Comparison of ENCODE assay signal across 8 mouse cellular contexts in genomic region chr2:154390180-154390964, GRCm38 (mm10). TPM values are rescaled to one million over a fixed set of nuclear protein-coding genes. Genes with fewer than 3 reads are reported as not detected.
DNase-seq lines count a peak whose midpoint lies in the region; ATAC-seq and TF ChIP-seq lines count a peak whose summit lies in the region.

No protein-coding gene starts in this region.

- H3K27ac ChIP-seq in neural tube, embryonic 15.5 days (replicated peaks) = peak overlapping the region; percentile 30; the same call in 1 of the 2 replicates
- peak overlapping the region; percentile 73; the same call in 1 of the 2 replicates for H3K27ac ChIP-seq in embryonic facial prominence, embryonic 15.5 days (replicated peaks)
- H3K27ac ChIP-seq in liver, embryonic 12.5 days = peak overlapping the region; percentile 25; the same call in 1 of the 2 replicates
- peak overlapping the region; percentile 92 for H3K27ac ChIP-seq in small intestine, adult 2 months (ENCODE audit: insufficient read depth, low read depth, low read length)

- WGBS in neural tube, embryonic 15.5 days = 77% methylated on average over 11 of the region's 11 CpGs
- 78% methylated on average over 11 of the region's 11 CpGs for WGBS in embryonic facial prominence, embryonic 15.5 days
- WGBS in liver, embryonic 12.5 days (ENCODE audit: insufficient replicate concordance) = 64% methylated on average over 11 of the region's 11 CpGs
- WGBS in small intestine, adult 2 months = 38% methylated on average over 11 of the region's 11 CpGs

- TF ChIP-seq POLR2A in small intestine, adult 2 months (IDR thresholded peaks at IDR 0.05; ENCODE audit: low read depth, low read length) = peak; percentile 56; the same call in 1 of the 2 replicates

- no peaks in the 10 kb centered on the region for H3K36me3 ChIP-seq in neural tube, embryonic 15.5 days
- H3K36me3 ChIP-seq in embryonic facial prominence, embryonic 15.5 days = no peaks in the 10 kb centered on the region
- no peaks in the 10 kb centered on the region for H3K36me3 ChIP-seq in liver, embryonic 12.5 days
- H3K36me3 ChIP-seq in small intestine, adult 2 months (ENCODE audit: control insufficient read depth, insufficient read depth, low read length) = no peaks in the 10 kb centered on the region

- H3K4me2 ChIP-seq in neural tube, embryonic 15.5 days = no peak overlapping the region
- H3K4me2 ChIP-seq in embryonic facial prominence, embryonic 15.5 days (replicated peaks) = no peak overlapping the region
- H3K4me2 ChIP-seq in liver, embryonic 12.5 days = no peak overlapping the region

- no peak overlapping the region for H3K4me3 ChIP-seq in neural tube, embryonic 15.5 days (replicated peaks)
- no peak overlapping the region for H3K4me3 ChIP-seq in embryonic facial prominence, embryonic 15.5 days (replicated peaks)
- H3K4me3 ChIP-seq in liver, embryonic 12.5 days = no peak overlapping the region
- H3K4me3 ChIP-seq in small intestine, adult 2 months (ENCODE audit: low read depth, low read length) = no peak overlapping the region

- intact Hi-C loops in heart, postnatal 25 days (cut with DNase I) = no loop called here

- no peaks in the 10 kb centered on the region for H3K27me3 ChIP-seq in neural tube, embryonic 15.5 days (replicated peaks)
- H3K27me3 ChIP-seq in embryonic facial prominence, embryonic 15.5 days = no peaks in the 10 kb centered on the region
- no peaks in the 10 kb centered on the region for H3K27me3 ChIP-seq in liver, embryonic 12.5 days (replicated peaks)
- no peaks in the 10 kb centered on the region for H3K27me3 ChIP-seq in small intestine, adult 2 months (ENCODE audit: control insufficient read depth, insufficient read depth, low read length)

- no peak overlapping the region for H3K9ac ChIP-seq in neural tube, embryonic 15.5 days (replicated peaks)
- H3K9ac ChIP-seq in embryonic facial prominence, embryonic 15.5 days = no peak overlapping the region
- H3K9ac ChIP-seq in liver, embryonic 12.5 days = no peak overlapping the region

- H3K9me3 ChIP-seq in neural tube, embryonic 15.5 days (replicated peaks) = no peaks in the 10 kb centered on the region
- H3K9me3 ChIP-seq in embryonic facial prominence, embryonic 15.5 days (replicated peaks) = no peaks in the 10 kb centered on the region
- no peaks in the 10 kb centered on the region for H3K9me3 ChIP-seq in liver, embryonic 12.5 days (replicated peaks)

- no peak for TF ChIP-seq CTCF in small intestine, adult 2 months (IDR thresholded peaks at IDR 0.05; ENCODE audit: extremely low read depth, insufficient read length, insufficient replicate concordance, low read depth, low read length)

- ATAC-seq in neural tube, embryonic 15.5 days (ENCODE audit: low FRiP score) = no peak
- peak; percentile 87 for ATAC-seq in embryonic facial prominence, embryonic 15.5 days (ENCODE audit: insufficient number of reproducible peaks, low FRiP score, low TSS enrichment, low read depth)
- peak; percentile 65; the same call in 1 of the 2 replicates for ATAC-seq in liver, embryonic 12.5 days
- ATAC-seq in granulocyte monocyte progenitor cell, adult 5-6 weeks (replicated peaks; ENCODE audit: poor library complexity, severe bottlenecking) = no peak
- no peak for ATAC-seq in inflammation-experienced regulatory T-cells, adult 6 months

- no peaks in the 10 kb centered on the region for H3K4me1 ChIP-seq in neural tube, embryonic 15.5 days
- H3K4me1 ChIP-seq in embryonic facial prominence, embryonic 15.5 days = 0 out of 2 replicates have a peak, but pooled peaks cover 4% of the 10 kb centered on the region
- H3K4me1 ChIP-seq in liver, embryonic 12.5 days = peaks cover 15% of the 10 kb centered on the region
- peaks cover 15% of the 10 kb centered on the region; the same call in 1 of the 2 replicates for H3K4me1 ChIP-seq in small intestine, adult 2 months (ENCODE audit: control insufficient read depth, insufficient read depth, insufficient read length, low read length)

- no peak for DNase-seq in neural tube, embryonic 10.5 days (ENCODE audit: extremely low spot score, low spot score)
- peak; percentile 88 for DNase-seq in heart, postnatal 25 days (ENCODE audit: low spot score)

RNA-seq across cellular contexts. Expression of gene Snta1, which starts 17.5 kb away (rescaled TPM):
- 12.1 and 12.7 TPM in 2 replicates for polyA plus RNA-seq in neural tube, embryonic 15.5 days (2015; fragmentation: Nextera tagmentation; extraction: Ambion mirVana)
- 12.1 and 12.8 TPM in 2 replicates for polyA plus RNA-seq in embryonic facial prominence, embryonic 15.5 days (2015; fragmentation: Nextera tagmentation; extraction: Ambion mirVana)
- 10 to 100 TPM; 88.8 to 90.4 TPM for total RNA-seq in heart, postnatal 25 days (2021)
- 1.5 and 1.6 TPM in 2 replicates for polyA plus RNA-seq in liver, embryonic 12.5 days (2016; fragmentation: Nextera tagmentation; extraction: Ambion mirVana)
- polyA plus RNA-seq in small intestine, adult 2 months (2012; rRNA removed) = 12.0 and 27.5 TPM in 2 replicates
- total RNA-seq in granulocyte monocyte progenitor cell, adult 5-6 weeks (2014; fragmentation: Nextera tagmentation) = 0.56 TPM in 1 of 2 replicates, not detected in the other
- 0.04 TPM in 1 of 2 replicates, not detected in the other for total RNA-seq in granulocyte monocyte progenitor cell, adult 5-6 weeks (2017)
- polyA plus RNA-seq in inflammation-experienced regulatory T-cells, adult 6 months (2017; shearing (Covaris generic)) = not detected

RNA-seq across cellular contexts. Expression of gene Cdk5rap1, which starts 17.6 kb away (rescaled TPM):
- polyA plus RNA-seq in neural tube, embryonic 15.5 days (2015; fragmentation: Nextera tagmentation; extraction: Ambion mirVana) = 13.7 and 13.8 TPM in 2 replicates
- polyA plus RNA-seq in embryonic facial prominence, embryonic 15.5 days (2015; fragmentation: Nextera tagmentation; extraction: Ambion mirVana) = 20.1 and 21.1 TPM in 2 replicates
- 10 to 100 TPM; 23.1 to 25.6 TPM for total RNA-seq in heart, postnatal 25 days (2021)
- polyA plus RNA-seq in liver, embryonic 12.5 days (2016; fragmentation: Nextera tagmentation; extraction: Ambion mirVana) = 16.6 and 16.8 TPM in 2 replicates
- 3.2 and 5.4 TPM in 2 replicates for polyA plus RNA-seq in small intestine, adult 2 months (2012; rRNA removed)
- total RNA-seq in granulocyte monocyte progenitor cell, adult 5-6 weeks (2014; fragmentation: Nextera tagmentation) = 10.7 and 15.4 TPM in 2 replicates
- 15.6 and 16.1 TPM in 2 replicates for total RNA-seq in granulocyte monocyte progenitor cell, adult 5-6 weeks (2017)
- 10 to 100 TPM; 14.7 to 89.3 (median 50.7) TPM for polyA plus RNA-seq in inflammation-experienced regulatory T-cells, adult 6 months (2017; shearing (Covaris generic))

RNA-seq across cellular contexts. Expression of gene Cbfa2t2, which starts 45.9 kb away (rescaled TPM):
- polyA plus RNA-seq in neural tube, embryonic 15.5 days (2015; fragmentation: Nextera tagmentation; extraction: Ambion mirVana) = 35.3 and 36.1 TPM in 2 replicates
- polyA plus RNA-seq in embryonic facial prominence, embryonic 15.5 days (2015; fragmentation: Nextera tagmentation; extraction: Ambion mirVana) = 40.9 and 43.6 TPM in 2 replicates
- total RNA-seq in heart, postnatal 25 days (2021) = 10 to 100 TPM; 14.3 to 18.4 TPM
- 13.8 and 15.1 TPM in 2 replicates for polyA plus RNA-seq in liver, embryonic 12.5 days (2016; fragmentation: Nextera tagmentation; extraction: Ambion mirVana)
- 3.6 and 9.8 TPM in 2 replicates for polyA plus RNA-seq in small intestine, adult 2 months (2012; rRNA removed)
- 13.3 and 14.7 TPM in 2 replicates for total RNA-seq in granulocyte monocyte progenitor cell, adult 5-6 weeks (2014; fragmentation: Nextera tagmentation)
- total RNA-seq in granulocyte monocyte progenitor cell, adult 5-6 weeks (2017) = 12.1 and 13.0 TPM in 2 replicates
- 10 to 100 TPM; 18.9 to 26.6 (median 25.6) TPM for polyA plus RNA-seq in inflammation-experienced regulatory T-cells, adult 6 months (2017; shearing (Covaris generic))

Comparison
In these comparisons a context has a peak if more than half of its experiments do, and no peak if none do; other contexts are left out.
1. ATAC-seq: peak in embryonic facial prominence, embryonic 15.5 days (single experiment) and liver, embryonic 12.5 days (single experiment); none in neural tube, embryonic 15.5 days (single experiment), granulocyte monocyte progenitor cell, adult 5-6 weeks (single experiment) and inflammation-experienced regulatory T-cells, adult 6 months (single experiment).
2. H3K27ac ChIP-seq: peak in every context shown above with its lines; median percentile 92 in small intestine, adult 2 months; 73 in embryonic facial prominence, embryonic 15.5 days; 30 in neural tube, embryonic 15.5 days; 25 in liver, embryonic 12.5 days.